Mouse (Mus musculus): ENCODE measurements around the gene Tulp2.

The Tulp2 gene

DNA sequence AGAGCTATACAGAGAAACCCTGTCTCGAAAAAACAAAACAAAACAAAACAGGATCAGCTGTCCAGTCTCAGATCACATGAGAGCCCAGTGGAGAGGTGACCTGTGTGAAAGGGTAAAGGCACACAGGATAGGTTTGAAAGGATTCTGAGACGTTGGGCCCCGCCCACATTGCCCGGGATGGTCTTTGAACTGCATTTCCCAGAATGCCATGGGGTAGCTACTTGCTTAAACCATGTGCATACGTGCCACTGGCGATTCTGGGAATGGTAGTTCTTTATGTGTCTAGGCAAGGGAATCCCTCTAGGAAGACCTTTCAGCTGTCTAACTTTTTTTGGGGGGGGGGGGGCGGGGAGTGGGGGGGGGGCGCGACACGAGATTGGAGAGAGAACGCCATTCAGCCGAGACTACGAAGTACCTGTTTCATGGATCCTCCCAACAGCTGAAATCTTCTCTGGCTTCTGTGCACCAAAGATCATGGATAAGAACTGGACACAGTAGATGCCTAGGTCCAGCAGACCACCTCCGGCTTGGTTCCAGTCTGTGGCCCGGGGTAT, at the start of gene Tulp2:
TSS of gene Tulp2 (plus strand) at position 504 of the 554 bp plus-strand sequence.
- no peak for DNase-seq (ENCODE audit: low spot score)

DNA sequence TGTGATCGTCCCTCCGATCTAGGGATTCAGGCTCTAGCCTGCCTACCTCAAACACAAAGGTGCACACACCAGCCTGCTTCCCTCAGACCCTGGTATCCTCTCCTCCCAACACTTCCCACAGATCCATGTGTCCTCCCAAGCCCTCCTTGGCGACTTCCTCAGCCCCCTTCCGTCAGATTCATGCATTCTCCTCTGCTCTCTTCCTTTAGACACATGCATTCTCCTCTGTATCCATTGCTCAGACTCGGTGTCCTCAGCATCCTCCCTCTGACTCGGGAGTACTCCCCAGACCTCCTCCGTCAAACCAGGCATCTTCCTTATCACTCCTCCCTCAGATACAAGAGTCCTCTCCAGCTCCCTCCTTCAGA, 47.9 kb upstream of the Tulp2 start:
- no peak for DNase-seq (ENCODE audit: low spot score)

DNA sequence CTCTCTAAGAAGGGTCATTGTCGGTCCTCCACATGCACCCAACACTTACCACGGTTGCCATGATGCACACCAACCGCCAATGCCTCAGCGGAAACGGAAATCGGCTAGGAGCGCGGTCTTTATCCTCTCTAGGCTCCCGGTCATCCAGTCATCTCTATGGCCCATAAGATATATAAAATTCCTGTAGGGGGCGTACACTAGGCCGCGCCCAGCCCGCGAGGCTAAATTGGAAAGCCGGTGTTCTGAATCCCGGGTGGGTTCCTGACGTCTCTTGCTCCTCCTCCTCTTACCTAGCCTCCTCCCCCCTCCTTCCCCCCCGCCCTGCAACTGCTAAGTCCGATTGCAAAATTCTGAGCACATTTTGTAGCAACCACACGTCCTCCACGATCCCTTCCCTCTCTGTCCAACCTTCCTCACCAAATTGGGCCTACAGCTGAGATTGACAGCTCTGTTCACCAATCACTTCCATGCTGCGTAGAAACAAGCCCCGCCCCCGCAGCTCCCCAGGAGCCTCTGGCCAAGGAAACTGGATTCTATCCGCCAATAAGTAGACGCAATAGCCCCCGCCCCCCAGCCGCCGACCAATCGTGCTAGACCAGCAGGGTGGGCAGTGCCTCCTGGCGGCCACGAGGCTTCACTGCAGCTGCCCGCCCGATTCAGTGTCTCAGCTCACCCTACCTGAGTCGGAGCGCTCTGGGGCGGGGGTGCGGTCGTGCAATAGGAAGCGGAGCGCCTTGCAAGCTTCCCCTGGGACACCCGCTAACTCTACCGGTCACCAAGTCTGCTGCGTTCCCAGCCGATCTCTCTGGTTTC, 47.3 kb upstream of the Tulp2 start, which contains the start of gene Gys1:
TSS of gene Gys1 (plus strand) at position 642 of the 813 bp plus-strand sequence.
- DNase-seq (ENCODE audit: low spot score): peak; percentile 99

DNA sequence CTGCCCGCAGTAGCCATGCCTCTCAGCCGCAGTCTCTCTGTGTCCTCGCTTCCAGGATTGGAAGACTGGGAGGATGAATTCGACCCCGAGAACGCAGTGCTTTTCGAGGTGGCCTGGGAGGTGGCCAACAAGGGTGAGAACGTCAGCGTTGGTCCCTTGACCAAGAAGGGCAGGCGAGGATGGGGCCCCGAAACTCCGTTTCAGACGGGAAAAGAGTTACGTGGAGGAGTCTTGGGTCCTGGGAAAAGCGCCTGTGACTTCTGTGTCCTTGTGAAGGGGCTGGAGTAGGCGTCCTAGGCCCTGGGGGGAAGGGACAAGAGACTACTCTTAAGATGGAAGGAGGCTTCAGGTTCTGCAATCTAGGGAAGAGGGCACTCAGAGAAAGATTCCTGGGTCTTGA, 46.6 kb upstream of the Tulp2 start:
- DNase-seq (ENCODE audit: low spot score): no peak

DNA sequence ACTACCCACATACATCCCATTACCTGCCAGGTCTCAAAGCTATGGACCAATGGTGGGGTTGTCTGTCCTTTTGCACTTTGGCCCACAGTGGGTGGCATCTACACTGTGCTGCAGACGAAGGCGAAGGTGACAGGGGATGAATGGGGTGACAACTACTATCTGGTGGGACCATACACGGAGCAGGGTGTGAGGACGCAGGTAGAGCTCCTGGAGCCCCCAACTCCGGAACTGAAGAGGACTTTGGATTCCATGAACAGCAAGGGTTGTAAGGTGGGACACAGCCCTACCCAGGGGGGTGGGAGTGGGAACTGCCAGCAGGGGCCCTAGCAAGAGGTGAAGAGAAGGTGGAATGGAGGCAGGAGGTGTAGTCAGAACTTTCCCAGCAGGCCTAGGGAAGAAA, 45.2 kb upstream of the Tulp2 start:
- DNase-seq (ENCODE audit: low spot score): no peak

DNA sequence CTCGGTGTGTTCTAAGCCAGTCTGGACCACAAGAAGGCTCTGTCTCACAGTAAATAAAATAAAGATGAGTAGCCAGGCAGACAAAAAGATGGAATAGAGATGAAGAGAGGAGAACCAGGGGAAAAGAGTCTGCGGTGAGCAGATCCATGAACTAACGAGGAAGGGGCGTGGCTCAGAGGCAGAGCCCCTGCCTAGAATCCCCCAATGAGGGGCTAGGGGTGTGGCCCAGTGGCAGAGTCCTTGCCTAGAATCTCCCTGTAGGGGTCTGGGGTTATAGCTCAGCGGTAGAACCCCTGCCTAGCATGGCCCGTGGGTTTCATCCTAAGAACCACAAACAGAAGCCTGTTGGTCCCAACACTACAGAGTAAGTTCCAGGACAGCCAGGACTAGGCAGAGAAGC, 44.6 kb upstream of the Tulp2 start:
- DNase-seq (ENCODE audit: low spot score): no peak

DNA sequence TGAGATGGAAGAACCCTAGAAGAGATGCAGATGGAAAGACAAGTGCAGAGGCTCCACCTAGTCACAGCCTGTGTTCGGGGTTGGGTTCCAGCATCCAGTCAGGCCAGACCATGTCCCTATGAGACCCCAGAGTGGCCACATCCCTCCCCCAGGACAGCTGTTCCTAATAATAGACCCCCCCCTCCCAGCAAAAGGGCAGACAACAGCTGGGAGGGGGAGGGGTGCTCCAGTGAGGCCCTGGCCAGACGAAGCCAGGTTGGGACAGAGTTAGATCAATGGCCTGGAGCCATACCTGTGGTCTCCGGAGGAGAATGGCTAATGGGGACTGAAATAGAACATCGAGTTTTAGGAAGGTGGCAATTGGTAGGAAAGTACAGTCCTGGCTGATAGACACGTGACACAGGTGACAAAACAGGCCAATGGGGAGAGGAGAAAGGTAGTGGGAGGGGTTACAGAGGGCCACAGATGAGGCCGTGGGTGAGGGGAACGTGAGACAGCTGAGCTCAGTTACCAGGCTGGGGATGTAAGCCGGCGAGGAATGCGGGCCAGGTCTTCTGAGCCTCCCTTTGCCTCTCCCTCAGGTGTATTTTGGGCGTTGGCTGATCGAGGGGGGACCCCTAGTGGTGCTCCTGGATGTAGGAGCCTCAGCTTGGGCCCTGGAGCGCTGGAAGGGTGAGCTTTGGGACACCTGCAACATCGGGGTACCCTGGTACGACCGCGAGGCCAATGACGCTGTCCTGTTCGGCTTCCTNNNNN, 44.0 kb upstream of the Tulp2 start, which contains the start of gene Ruvbl2:
TSS of gene Ruvbl2 (minus strand) at position 576 of the 756 bp plus-strand sequence.
- no peak for DNase-seq (ENCODE audit: low spot score)

DNA sequence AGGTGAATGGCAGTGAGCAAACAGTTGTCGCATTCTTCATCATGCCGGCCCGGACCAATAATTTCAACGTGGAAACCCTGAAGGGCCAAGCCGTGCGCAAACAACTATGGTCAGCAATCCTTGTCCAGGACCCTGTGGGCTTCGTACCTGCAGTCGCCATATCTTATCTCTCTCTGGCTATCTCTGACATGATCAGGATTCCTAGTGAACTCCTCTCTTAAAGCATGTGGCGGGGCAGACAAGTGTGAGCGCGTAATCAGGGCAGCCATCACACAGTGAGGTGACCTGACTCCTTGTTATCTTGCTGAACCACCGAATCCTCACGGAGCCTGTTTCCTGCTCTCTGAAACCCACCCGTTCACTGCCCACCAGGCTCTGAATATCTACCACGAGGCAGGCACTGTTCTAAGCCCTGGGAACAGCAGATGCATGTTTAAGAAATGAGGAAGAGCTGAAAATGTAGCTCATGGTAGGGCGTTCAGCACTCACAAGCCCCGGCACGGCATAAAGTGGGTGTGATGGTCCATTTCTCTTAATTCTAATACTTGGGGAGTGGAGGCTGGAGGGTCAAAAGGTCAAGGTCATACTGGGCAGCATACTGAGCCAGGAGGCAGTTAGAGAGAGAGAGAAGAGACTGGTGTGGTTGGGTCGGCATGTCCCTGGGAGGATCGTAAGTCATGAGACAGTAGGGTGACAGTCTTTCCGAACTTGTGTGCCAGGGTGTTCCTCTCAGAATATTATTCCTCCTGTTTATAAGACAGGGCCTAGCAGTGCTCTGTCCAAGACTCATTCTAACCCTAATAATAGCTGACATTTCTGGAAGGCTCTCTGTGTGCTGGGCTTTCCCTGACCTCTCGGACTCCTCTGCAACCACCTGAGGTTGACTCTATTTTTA, 37.9 kb upstream of the Tulp2 start:
- DNase-seq (ENCODE audit: low spot score): no peak

DNA sequence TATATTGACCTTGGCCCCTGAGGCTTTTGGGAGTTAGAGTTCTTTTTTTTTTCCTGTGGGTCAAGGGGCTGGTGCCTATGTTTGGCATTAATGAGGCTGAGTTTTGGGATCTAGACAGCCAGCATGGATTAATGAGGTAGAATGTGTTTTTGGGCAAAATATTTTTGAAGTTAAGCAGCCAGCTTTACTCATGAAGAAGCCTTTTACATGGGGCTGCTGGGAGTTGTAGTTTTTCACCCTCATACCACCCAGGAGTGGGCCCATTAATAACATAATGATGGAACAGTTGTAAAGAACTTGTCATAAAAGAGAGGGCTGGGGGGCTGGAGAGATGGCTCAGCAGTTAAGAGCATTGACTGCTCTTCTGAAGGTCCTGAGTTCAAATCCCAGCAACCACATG, 35.1 kb upstream of the Tulp2 start:
- DNase-seq (ENCODE audit: low spot score): no peak

DNA sequence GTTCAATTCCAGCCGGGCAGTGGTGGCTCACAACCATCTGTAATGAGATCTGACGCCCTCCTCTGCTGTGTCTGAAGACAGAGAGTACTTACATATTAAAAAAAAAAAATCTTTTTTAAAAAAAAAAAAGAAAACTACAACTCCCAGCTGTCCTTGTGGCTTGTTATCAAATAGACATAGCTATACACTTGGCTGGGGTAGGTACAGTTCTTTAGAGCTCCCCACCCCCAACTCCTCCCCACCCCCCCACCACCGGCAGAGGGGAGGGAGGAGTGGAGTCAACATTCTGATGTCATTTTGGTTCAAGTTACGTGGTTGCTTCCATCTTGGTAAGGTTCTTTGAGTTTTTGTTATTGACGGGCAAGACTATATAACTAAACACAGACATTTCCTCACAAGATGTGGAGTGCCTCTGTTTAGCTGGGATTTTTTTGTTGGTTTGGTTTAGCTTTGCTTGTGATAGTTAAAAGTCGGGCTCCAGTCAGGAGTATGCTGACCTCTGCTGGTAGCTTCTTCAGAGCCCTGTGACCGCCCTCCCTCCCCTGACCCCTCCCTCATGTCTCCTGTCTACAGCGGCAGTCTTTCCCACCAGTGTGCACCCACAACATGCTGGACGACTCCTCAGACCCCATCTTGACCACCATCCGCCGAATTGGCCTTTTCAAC, 34.2 kb upstream of the Tulp2 start:
- DNase-seq (ENCODE audit: low spot score): no peak

DNA sequence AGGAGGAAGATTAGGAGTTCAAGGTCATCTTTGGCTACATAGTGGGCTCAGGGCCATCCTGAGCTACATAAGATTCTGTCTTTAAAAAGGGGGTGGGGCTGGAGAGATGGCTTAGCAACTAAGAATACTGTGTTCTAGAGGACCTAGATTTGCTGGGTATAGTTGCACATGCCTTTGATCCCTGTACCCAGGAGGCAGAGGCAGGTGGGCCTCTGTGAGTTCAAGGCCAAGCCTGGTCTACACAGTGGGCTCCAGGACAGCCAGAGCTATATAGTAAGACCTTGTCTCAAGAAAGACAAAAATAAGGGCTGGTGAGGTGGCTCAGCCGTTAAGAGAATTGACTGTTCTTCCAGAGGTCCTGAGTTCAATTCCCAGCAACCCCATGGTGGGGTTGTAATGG, 31.7 kb upstream of the Tulp2 start:
- no peak for DNase-seq (ENCODE audit: low spot score)

DNA sequence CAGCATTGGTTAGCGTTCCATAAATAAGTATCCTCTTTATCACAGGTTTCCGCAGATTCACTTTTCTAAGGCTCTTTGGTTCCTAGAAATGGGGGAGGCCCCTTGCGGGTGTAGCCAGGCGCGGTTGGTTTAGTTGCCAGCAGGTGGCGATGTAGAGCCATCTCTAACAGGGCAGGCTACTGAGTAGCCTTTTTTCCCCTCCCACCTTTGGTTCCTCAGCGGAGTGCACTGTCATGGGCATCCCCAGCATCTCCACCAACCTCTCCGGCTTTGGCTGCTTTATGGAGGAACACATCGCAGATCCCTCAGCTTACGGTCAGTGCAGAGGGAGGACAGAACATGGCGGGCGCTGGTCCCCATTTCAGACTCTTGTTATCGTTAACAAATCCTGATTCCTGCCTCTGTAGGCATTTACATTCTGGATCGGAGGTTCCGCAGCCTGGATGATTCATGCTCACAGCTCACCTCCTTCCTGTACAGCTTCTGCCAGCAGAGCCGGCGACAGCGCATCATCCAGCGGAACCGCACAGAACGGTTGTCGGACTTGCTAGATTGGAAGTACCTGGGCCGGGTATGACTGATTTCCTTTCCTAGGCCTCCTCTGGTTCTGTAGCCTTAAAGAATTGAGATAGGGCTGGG, 30.2 kb upstream of the Tulp2 start:
- DNase-seq (ENCODE audit: low spot score): no peak

DNA sequence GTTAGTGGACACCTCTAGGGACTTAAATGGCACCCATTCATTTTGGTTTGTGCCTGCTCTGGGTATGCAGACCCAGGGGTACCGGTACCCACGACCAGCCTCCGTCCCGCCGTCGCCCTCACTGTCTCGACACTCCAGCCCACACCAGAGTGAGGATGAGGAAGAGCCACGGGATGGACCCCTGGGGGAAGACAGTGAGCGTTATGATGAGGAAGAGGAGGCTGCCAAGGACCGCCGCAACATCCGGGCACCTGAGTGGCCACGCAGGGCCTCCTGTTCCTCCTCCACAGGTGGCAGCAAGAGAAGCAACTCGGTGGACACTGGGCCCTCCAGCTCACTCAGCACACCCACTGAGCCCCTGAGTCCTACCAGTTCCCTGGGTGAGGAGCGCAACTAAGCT, 26.7 kb upstream of the Tulp2 start:
- DNase-seq (ENCODE audit: low spot score): no peak

DNA sequence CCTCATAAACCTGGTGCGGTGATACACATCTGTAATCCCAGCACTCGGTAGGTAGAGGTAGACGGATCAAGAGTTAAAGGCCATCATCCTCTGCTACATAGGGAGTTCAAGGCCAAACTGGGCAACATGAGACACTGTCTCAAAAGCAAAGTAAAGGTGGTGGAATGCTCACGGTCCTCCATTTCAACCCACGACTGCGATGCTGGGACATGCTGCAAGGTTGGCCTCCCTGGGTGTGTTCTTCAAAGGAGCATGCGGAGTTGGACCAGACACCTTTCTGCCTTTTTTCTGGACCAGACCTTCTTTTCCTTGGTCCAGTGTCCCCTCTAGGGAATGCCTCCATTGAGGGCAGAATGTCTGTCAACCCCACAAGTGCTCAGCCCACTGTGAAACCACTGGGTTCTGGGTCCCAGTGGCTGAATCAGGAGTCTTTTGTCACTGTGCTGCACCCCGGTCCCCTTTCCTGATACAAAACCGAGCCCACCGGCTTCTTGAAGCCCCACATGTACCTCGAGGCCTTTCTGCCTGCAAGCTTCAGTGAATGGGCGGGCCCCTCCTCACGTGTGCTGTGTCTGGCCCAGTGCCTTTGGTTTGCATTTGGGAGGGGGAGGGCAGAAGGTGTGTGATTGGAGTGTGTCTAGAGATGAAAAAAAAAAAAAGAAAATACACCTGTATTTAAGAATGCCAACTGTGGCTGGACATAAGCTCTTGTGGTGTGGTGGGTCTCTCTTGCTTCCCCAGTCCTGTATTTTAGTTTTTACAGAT, 25.6 kb upstream of the Tulp2 start:
- DNase-seq (ENCODE audit: low spot score): no peak

DNA sequence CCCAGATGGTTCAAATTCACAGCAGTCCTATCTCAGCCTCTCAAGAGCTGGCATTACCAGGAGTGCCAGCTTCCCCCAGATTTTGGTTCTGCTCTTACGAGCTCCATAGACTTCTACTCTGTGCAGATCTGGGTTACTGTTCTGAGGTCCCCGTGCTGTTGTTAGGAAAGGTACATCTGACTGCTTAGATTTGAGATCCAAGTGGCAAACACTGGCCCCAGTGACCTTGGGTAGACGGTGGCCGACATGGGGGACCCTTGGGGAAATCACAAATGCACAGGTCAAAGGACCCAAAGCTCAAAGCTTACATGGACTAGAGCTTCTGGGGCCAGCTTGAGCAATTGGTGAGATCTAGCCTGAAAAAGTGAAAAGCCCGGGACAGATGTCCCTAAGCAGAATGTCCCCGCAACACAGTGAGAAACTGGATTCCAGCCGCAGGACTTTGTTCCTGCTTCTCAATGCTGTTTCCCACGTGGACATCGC, 24.9 kb upstream of the Tulp2 start:
- DNase-seq (ENCODE audit: low spot score): no peak

DNA sequence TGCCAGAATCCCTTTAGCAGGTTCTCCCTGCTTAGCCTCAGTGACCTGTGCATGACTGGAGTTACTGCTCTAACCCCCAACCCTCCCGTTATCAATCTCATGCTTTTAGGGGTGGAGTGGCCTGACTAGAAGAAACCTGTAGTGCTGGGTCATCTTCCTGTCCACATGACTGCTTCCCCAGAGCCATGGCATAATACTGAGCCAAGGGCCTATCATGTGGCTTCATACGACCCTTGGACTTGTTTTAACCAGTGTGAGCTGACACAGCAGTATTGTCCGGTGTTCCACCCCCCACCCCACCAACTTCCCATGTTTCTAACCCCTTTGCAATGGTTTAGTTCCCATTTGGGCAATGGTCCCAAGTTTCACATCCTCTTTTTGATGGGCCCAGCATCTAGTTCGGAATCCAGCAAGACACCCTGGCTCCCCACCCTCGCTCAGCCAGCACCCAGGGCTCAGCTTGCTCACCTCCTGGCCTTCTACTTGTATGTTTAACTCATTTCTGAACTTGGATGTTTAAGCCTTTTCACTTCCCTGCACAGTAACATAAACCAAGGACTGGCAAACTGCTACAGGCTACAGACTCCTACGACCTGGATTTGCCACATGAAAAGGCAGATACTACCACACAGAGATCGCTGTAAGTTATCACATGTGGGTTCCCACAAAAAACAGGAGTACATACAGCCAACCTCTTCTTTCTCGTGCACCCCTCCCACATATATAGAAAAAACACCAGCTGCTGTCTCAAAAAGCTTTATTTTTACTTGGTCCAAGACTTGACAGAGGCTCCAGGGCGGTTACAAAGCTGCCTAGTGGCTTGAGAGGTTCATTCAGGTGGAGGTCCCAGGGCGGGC, 24.2 kb upstream of the Tulp2 start:
- DNase-seq (ENCODE audit: low spot score): no peak

DNA sequence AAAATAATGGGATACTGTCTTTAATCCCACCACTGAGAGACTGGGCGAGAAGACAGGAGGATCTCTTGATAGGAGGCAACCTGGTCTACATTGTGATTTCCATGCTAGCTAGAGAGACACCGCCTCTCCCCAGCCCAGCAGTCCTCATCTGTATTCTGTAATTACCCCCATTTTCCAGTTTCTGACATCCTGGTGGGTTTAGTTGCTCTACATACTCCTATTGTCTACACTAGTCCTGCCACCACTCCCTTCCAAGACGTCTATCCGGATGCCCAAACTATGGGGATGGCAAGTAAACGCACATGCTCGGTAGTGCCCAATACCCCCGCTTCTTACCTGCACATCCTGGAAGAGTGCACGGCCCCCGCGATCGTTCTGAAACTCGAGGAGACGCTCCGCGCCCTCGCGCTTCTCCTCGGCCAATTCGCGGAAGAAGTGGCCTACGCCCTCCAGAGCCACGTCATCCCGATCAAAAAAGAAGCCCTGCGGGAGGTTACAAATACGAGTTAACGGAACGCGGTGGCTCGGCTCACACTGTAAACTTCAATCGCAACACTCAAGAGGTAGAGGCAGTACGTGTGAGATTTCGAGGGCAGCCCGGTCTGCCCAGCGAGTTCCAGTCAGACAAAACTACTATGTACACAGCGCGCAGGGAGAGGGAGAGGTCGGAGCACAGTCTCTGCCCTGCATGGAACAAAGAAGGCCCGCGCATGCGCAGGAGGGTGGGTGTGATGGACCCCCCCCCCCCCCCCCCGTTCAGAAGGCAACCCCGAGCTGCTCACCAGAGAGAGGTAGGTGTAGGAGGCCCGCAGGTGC, 22.7 kb upstream of the Tulp2 start:
- peak; percentile 58 for DNase-seq (ENCODE audit: low spot score)

DNA sequence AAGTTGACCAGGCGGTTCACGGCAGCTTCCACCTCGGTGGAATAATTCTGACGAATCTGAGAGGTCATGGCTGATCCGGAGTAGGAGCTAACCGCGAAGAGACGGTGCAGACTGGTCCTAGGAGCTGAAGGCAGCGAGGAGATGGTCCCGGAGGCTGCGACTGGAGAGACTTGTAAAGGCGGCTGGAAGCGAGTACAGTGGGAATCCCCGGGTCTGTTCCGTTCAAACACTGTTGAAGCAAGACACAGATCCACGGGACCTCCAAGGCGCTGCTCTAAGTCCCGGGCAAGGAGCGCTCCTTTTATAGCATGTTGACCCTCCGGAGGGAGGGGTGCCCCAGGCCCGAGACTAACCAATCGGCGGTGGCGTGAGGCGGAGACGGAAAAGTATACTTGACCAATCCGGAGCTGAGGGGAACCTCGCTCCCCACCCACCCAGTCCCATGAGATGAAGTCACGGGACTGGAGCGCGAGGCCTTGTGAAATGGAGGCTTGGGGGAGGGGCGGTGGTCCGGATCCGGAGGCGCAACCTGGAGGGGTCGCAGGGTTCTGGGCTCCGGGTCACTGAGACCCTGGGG, 22.0 kb upstream of the Tulp2 start, which contains the start of gene Ftl1:
TSS of gene Ftl1 (minus strand) at position 321 of the 577 bp plus-strand sequence.
- peak; percentile 92 for DNase-seq (ENCODE audit: low spot score)
